9 mouse cellular contexts compared by ENCODE assay signal in genomic region chr11:3291311-3292061, GRCm38 (mm10). TPM values are rescaled to one million over a fixed set of nuclear protein-coding genes. Genes with fewer than 3 reads are reported as not detected.
DNase-seq lines count a peak whose midpoint lies in the region; ATAC-seq and TF ChIP-seq lines count a peak whose summit lies in the region.
"Had no signal": no experiment of that assay in that cellular context is flagged by ENCODE, and none has a peak within 500 bp of the region (broad histone marks: within the 10 kb centered on the region; RNA-seq: fewer than 3 reads in every experiment).

No protein-coding gene starts in this region.

- H3K27me3 ChIP-seq in cerebellum, adult 2 months (ENCODE audit: control insufficient read depth, insufficient read depth, low read length) = no peaks in the 10 kb centered on the region
- H3K27me3 ChIP-seq in embryonic facial prominence, embryonic 12.5 days = no peaks in the 10 kb centered on the region
- H3K27me3 ChIP-seq in hindbrain, embryonic 15.5 days = no peaks in the 10 kb centered on the region
- no peaks in the 10 kb centered on the region for H3K27me3 ChIP-seq in liver, embryonic 16.5 days (ENCODE audit: control insufficient read depth, insufficient read depth, low read depth, low read length)
- H3K27me3 ChIP-seq in spleen, adult 2 months (ENCODE audit: control insufficient read depth, insufficient read depth, low read length) = no peaks in the 10 kb centered on the region
- H3K27me3 ChIP-seq: Patski had no signal

- no peak for ATAC-seq in embryonic facial prominence, embryonic 12.5 days (ENCODE audit: insufficient number of reproducible peaks, insufficient read depth, low FRiP score, low TSS enrichment)
- ATAC-seq in hindbrain, embryonic 15.5 days (ENCODE audit: low FRiP score, low read depth) = no peak
- no peak for ATAC-seq in liver, embryonic 16.5 days (ENCODE audit: low read depth)

- DNase-seq in cerebellum, adult 2 months = peak; percentile 34 to 72
- DNase-seq in cerebellum, adult 11-12 months = no peak
- peak; percentile 68 for DNase-seq in CD4-positive helper T cell, adult 2 months (ENCODE audit: low read depth, low spot score)
- DNase-seq in spleen, adult 2 months (ENCODE audit: low read depth in 1 of 2, low spot score in 2 of 2) = no peak
- no peak for DNase-seq in right cerebral cortex, postnatal 14 days

- H3K36me3 ChIP-seq in embryonic facial prominence, embryonic 12.5 days = peaks cover 32% of the 10 kb centered on the region
- peaks cover 24% of the 10 kb centered on the region; the same call in 1 of the 2 replicates for H3K36me3 ChIP-seq in hindbrain, embryonic 15.5 days
- H3K36me3 ChIP-seq in liver, embryonic 16.5 days (ENCODE audit: control insufficient read depth, insufficient read depth) = peaks cover 11% of the 10 kb centered on the region
- peaks cover 19% of the 10 kb centered on the region for H3K36me3 ChIP-seq in spleen, adult 2 months (ENCODE audit: control insufficient read depth, insufficient read depth, low read length)

- peak overlapping the region; percentile 96 for H3K9ac ChIP-seq in embryonic facial prominence, embryonic 12.5 days
- H3K9ac ChIP-seq in hindbrain, embryonic 15.5 days = peak overlapping the region; percentile 98
- H3K9ac ChIP-seq in liver, embryonic 16.5 days (ENCODE audit: low read depth, low read length) = peak overlapping the region; percentile 89

- no peak for TF ChIP-seq POLR2A in cerebellum, adult 2 months (IDR thresholded peaks at IDR 0.05; ENCODE audit: borderline replicate concordance, insufficient read depth, low read length)
- no peak for TF ChIP-seq POLR2A in spleen, adult 2 months (IDR thresholded peaks at IDR 0.05; ENCODE audit: low read depth, low read length)

- peak overlapping the region; percentile 98 for H3K4me2 ChIP-seq in embryonic facial prominence, embryonic 12.5 days (replicated peaks)
- peak overlapping the region; percentile 98 for H3K4me2 ChIP-seq in hindbrain, embryonic 15.5 days
- peak overlapping the region; percentile 98 for H3K4me2 ChIP-seq in liver, embryonic 16.5 days (ENCODE audit: low read depth, low read length)

- 6% methylated on average over 26 of the region's 26 CpGs for WGBS in cerebellum, adult 2 months
- under 1% methylated on average over 26 of the region's 26 CpGs for WGBS in embryonic facial prominence, embryonic 12.5 days
- under 1% methylated on average over 26 of the region's 26 CpGs for WGBS in hindbrain, embryonic 15.5 days
- under 1% methylated on average over 26 of the region's 26 CpGs for WGBS in liver, embryonic 16.5 days (ENCODE audit: insufficient replicate concordance)
- 5% methylated on average over 26 of the region's 26 CpGs for WGBS in spleen, adult 2 months

- no peaks in the 10 kb centered on the region for H3K9me3 ChIP-seq in embryonic facial prominence, embryonic 12.5 days
- no peaks in the 10 kb centered on the region for H3K9me3 ChIP-seq in hindbrain, embryonic 15.5 days
- no peaks in the 10 kb centered on the region for H3K9me3 ChIP-seq in liver, embryonic 16.5 days (replicated peaks; ENCODE audit: control insufficient read depth, low read length)

- H3K27ac ChIP-seq in cerebellum, adult 2 months (ENCODE audit: insufficient read depth, low read length) = peak overlapping the region; percentile 15
- peak overlapping the region; percentile 100 for H3K27ac ChIP-seq in embryonic facial prominence, embryonic 12.5 days
- H3K27ac ChIP-seq in hindbrain, embryonic 15.5 days (replicated peaks) = peak overlapping the region; percentile 100
- peak overlapping the region; percentile 74 for H3K27ac ChIP-seq in liver, embryonic 16.5 days (ENCODE audit: low read length)
- H3K27ac ChIP-seq in spleen, adult 2 months (ENCODE audit: insufficient read depth, low read length) = peak overlapping the region; percentile 56

- H3K4me3 ChIP-seq in cerebellum, adult 2 months (replicated peaks; ENCODE audit: insufficient read depth, low read depth, low read length) = peak overlapping the region; percentile 92
- peak overlapping the region; percentile 85 for H3K4me3 ChIP-seq in embryonic facial prominence, embryonic 12.5 days
- peak overlapping the region; percentile 90 for H3K4me3 ChIP-seq in hindbrain, embryonic 15.5 days
- H3K4me3 ChIP-seq in liver, embryonic 16.5 days (ENCODE audit: low read depth, low read length) = peak overlapping the region; percentile 84
- peak overlapping the region; percentile 96 for H3K4me3 ChIP-seq in spleen, adult 2 months (ENCODE audit: extremely low read depth, insufficient read depth, insufficient read length)

- no peak for TF ChIP-seq CTCF in cerebellum, adult 2 months (IDR thresholded peaks at IDR 0.05; ENCODE audit: borderline replicate concordance, insufficient read depth, low read depth, low read length)
- no peak for TF ChIP-seq CTCF in spleen, adult 2 months (IDR thresholded peaks at IDR 0.05; ENCODE audit: extremely low read depth, insufficient read depth, insufficient read length, insufficient replicate concordance)

- peaks cover 18% of the 10 kb centered on the region for H3K4me1 ChIP-seq in cerebellum, adult 2 months (ENCODE audit: control insufficient read depth, insufficient read depth, low read length)
- peaks cover 37% of the 10 kb centered on the region for H3K4me1 ChIP-seq in embryonic facial prominence, embryonic 12.5 days
- H3K4me1 ChIP-seq in hindbrain, embryonic 15.5 days (replicated peaks) = peaks cover 78% of the 10 kb centered on the region
- peaks cover 50% of the 10 kb centered on the region for H3K4me1 ChIP-seq in liver, embryonic 16.5 days (ENCODE audit: control insufficient read depth, low read depth, low read length)
- H3K4me1 ChIP-seq in spleen, adult 2 months (ENCODE audit: control insufficient read depth, insufficient read depth, insufficient read length) = peaks cover 11% of the 10 kb centered on the region; the same call in 1 of the 2 replicates

RNA-seq across cellular contexts. Expression of gene Patz1, which starts 2.8 kb away (rescaled TPM):
- polyA plus RNA-seq in cerebellum, adult 2 months (2012; rRNA removed) = 41.0 and 44.1 TPM in 2 replicates
- 84.3 and 85.3 TPM in 2 replicates for polyA plus RNA-seq in embryonic facial prominence, embryonic 12.5 days (2016; fragmentation: Nextera tagmentation; extraction: Ambion mirVana)
- polyA plus RNA-seq in hindbrain, embryonic 15.5 days (2015; fragmentation: Nextera tagmentation; extraction: Ambion mirVana) = 51.9 and 54.3 TPM in 2 replicates
- 8.7 and 9.2 TPM in 2 replicates for polyA plus RNA-seq in liver, embryonic 16.5 days (2015; fragmentation: Nextera tagmentation; extraction: Ambion mirVana)
- 44.9 and 49.9 TPM in 2 replicates for polyA plus RNA-seq in spleen, adult 2 months (2012; rRNA removed)

RNA-seq across cellular contexts. Expression of gene Drg1, which starts 25.3 kb away (rescaled TPM):
- 83.2 and 85.9 TPM in 2 replicates for polyA plus RNA-seq in cerebellum, adult 2 months (2012; rRNA removed)
- 217 and 229 TPM in 2 replicates for polyA plus RNA-seq in embryonic facial prominence, embryonic 12.5 days (2016; fragmentation: Nextera tagmentation; extraction: Ambion mirVana)
- polyA plus RNA-seq in hindbrain, embryonic 15.5 days (2015; fragmentation: Nextera tagmentation; extraction: Ambion mirVana) = 205 and 207 TPM in 2 replicates
- polyA plus RNA-seq in liver, embryonic 16.5 days (2015; fragmentation: Nextera tagmentation; extraction: Ambion mirVana) = 91.6 and 103 TPM in 2 replicates
- polyA plus RNA-seq in spleen, adult 2 months (2012; rRNA removed) = 11.1 TPM in 2 replicates

RNA-seq across cellular contexts. Expression of gene Pik3ip1, which starts 38.7 kb away (rescaled TPM):
- polyA plus RNA-seq in cerebellum, adult 2 months (2012; rRNA removed) = 68.2 and 76.1 TPM in 2 replicates
- polyA plus RNA-seq in embryonic facial prominence, embryonic 12.5 days (2016; fragmentation: Nextera tagmentation; extraction: Ambion mirVana) = 12.4 and 15.1 TPM in 2 replicates
- 26.1 and 26.3 TPM in 2 replicates for polyA plus RNA-seq in hindbrain, embryonic 15.5 days (2015; fragmentation: Nextera tagmentation; extraction: Ambion mirVana)
- 1.4 and 1.9 TPM in 2 replicates for polyA plus RNA-seq in liver, embryonic 16.5 days (2015; fragmentation: Nextera tagmentation; extraction: Ambion mirVana)
- 43.6 and 58.5 TPM in 2 replicates for polyA plus RNA-seq in spleen, adult 2 months (2012; rRNA removed)

Comparison
In these comparisons a context has a peak if more than half of its experiments do, and no peak if none do; other contexts are left out.
1. DNase-seq: peak in cerebellum, adult 2 months (2 of 2) and CD4-positive helper T cell, adult 2 months (single experiment); none in cerebellum, adult 11-12 months (single experiment), spleen, adult 2 months (0 of 2) and right cerebral cortex, postnatal 14 days (single experiment).
2. H3K27ac ChIP-seq: peak in every context shown above with its lines; median percentile 100 in embryonic facial prominence, embryonic 12.5 days; 100 in hindbrain, embryonic 15.5 days; 74 in liver, embryonic 16.5 days; 56 in spleen, adult 2 months; 15 in cerebellum, adult 2 months.
3. Peak in every context shown above with its lines, with median percentiles within 50 percentile points of each other: H3K4me3 ChIP-seq, H3K4me2 ChIP-seq and H3K9ac ChIP-seq.